Mouse (Mus musculus): Measurements from ENCODE around the gene Olfr983. TPM values are rescaled to one million over a fixed set of nuclear protein-coding genes. Genes with fewer than 3 reads are reported as not detected.

Gene Olfr983
- not detected in 2 replicates for total RNA-seq (2014; fragmentation: Nextera tagmentation)
- 0.05 TPM in 1 of 2 replicates, not detected in the other for total RNA-seq (2017)
- polyA plus RNA-seq (2012), result not detected in 2 replicates

- TF ChIP-seq GATA2 (IDR thresholded peaks at IDR 0.05; ENCODE audit: borderline replicate concordance, low read depth, low read length) (no peak), POLR2AphosphoS5 (IDR thresholded peaks at IDR 0.05; ENCODE audit: insufficient replicate concordance, low read depth, low read length) (no peak), TAL1 (conservative IDR thresholded peaks at IDR 0.05; ENCODE audit: low read depth, low read length) (no peak), CTCF (IDR thresholded peaks at IDR 0.05; ENCODE audit: low read depth, low read length) (no peak), GATA1 (IDR thresholded peaks at IDR 0.05; ENCODE audit: borderline replicate concordance, low read length) (no peak)
- H3K4me3 ChIP-seq (ENCODE audit: low read depth, low read length), result no peak within 1 kb of the TSS
- DNase-seq (ENCODE audit: low spot score), result no peak
- H3K9me3 ChIP-seq (replicated peaks), result no peaks in the 10 kb centered on the region
- no peaks in the 10 kb centered on the region for H3K36me3 ChIP-seq (replicated peaks)
- ATAC-seq (ENCODE audit: extremely low read depth, insufficient number of reproducible peaks, low FRiP score, poor library complexity, severe bottlenecking), result no peak
- no peaks in the 10 kb centered on the region for H3K4me1 ChIP-seq (ENCODE audit: insufficient read depth, low read depth, low read length)
- no peaks in the 10 kb centered on the region for H3K27me3 ChIP-seq (ENCODE audit: insufficient read depth, low read length)
Observed at GRCm38 (mm10) chr9:40093495-40093894, at the start of gene Olfr983. Gene Olfr983 (minus strand): TSS chr9:40093595.

GRCm38 (mm10) chr9:40141544-40141943 lies 48.1 kb upstream of the Olfr983 start:
- TF ChIP-seq GATA1 (IDR thresholded peaks at IDR 0.05; ENCODE audit: borderline replicate concordance, low read length) (no peak), TAL1 (conservative IDR thresholded peaks at IDR 0.05; ENCODE audit: low read depth, low read length) (no peak), POLR2AphosphoS5 (IDR thresholded peaks at IDR 0.05; ENCODE audit: insufficient replicate concordance, low read depth, low read length) (no peak), CTCF (IDR thresholded peaks at IDR 0.05; ENCODE audit: low read depth, low read length) (no peak), GATA2 (IDR thresholded peaks at IDR 0.05; ENCODE audit: borderline replicate concordance, low read depth, low read length) (no peak)
- Histone ChIP-seq H3K4me3 (ENCODE audit: low read depth, low read length) (no peak overlapping the region), H3K27me3 (ENCODE audit: insufficient read depth, low read length) (no peaks in the 10 kb centered on the region), H3K36me3 (replicated peaks) (no peaks in the 10 kb centered on the region), H3K9me3 (replicated peaks) (no peaks in the 10 kb centered on the region), H3K4me1 (ENCODE audit: insufficient read depth, low read depth, low read length) (no peaks in the 10 kb centered on the region)
- no peak for ATAC-seq (ENCODE audit: extremely low read depth, insufficient number of reproducible peaks, low FRiP score, poor library complexity, severe bottlenecking)
- DNase-seq (ENCODE audit: low spot score), result no peak

GRCm38 (mm10) chr9:40139484-40139883 lies 46.1 kb upstream of the Olfr983 start:
- TF ChIP-seq CTCF (IDR thresholded peaks at IDR 0.05; ENCODE audit: low read depth, low read length), result no peak
- TF ChIP-seq TAL1 (conservative IDR thresholded peaks at IDR 0.05; ENCODE audit: low read depth, low read length), result no peak
- TF ChIP-seq POLR2AphosphoS5 (IDR thresholded peaks at IDR 0.05; ENCODE audit: insufficient replicate concordance, low read depth, low read length), result no peak
- no peak for TF ChIP-seq GATA1 (IDR thresholded peaks at IDR 0.05; ENCODE audit: borderline replicate concordance, low read length)
- no peak for TF ChIP-seq GATA2 (IDR thresholded peaks at IDR 0.05; ENCODE audit: borderline replicate concordance, low read depth, low read length)
- no peak for DNase-seq (ENCODE audit: low spot score)
- no peaks in the 10 kb centered on the region for H3K4me1 ChIP-seq (ENCODE audit: insufficient read depth, low read depth, low read length)

DNA sequence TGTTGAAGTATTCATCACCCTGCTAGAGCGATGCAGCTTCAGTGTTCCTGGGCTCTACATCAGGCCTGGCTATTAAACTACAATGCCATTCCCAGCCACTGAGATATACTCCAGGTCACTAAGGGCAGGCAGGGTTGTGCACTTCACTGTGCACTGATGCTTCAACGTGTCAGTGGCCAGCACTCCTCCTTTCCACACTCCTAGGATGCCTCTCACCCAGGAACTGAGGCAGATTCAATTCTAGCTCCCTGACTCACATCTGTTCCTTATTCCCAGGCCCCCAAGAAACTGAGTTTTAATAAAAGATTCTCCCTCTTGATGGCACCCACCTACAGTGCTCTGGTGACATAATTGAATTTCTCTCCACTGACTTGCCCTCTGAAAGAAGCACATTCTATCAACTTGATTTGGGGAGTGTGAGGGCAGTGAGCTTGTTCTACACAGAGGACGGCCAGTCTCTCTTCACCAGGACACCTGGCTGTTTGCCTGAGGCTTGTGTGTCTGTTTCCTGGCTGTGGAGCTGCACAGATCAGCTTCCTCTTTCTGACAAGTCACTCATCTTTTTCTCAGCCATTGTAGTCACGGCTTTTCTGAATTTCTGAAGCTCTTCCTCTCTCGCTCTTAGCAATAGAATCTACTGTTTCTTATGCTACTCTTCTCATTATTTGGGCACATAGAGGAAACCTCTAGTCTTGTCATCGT lies 43.7 kb upstream of the Olfr983 start:
- Histone ChIP-seq H3K4me1 (ENCODE audit: insufficient read depth, low read depth, low read length) (no peaks in the 10 kb centered on the region), H3K27me3 (ENCODE audit: insufficient read depth, low read length) (no peaks in the 10 kb centered on the region), H3K36me3 (replicated peaks) (no peaks in the 10 kb centered on the region), H3K9me3 (replicated peaks) (no peaks in the 10 kb centered on the region), H3K4me3 (ENCODE audit: low read depth, low read length) (no peak overlapping the region)
- ATAC-seq (ENCODE audit: extremely low read depth, insufficient number of reproducible peaks, low FRiP score, poor library complexity, severe bottlenecking) (no peak), DNase-seq (ENCODE audit: low spot score) (no peak)
- TF ChIP-seq POLR2AphosphoS5 (IDR thresholded peaks at IDR 0.05; ENCODE audit: insufficient replicate concordance, low read depth, low read length) (no peak), GATA2 (IDR thresholded peaks at IDR 0.05; ENCODE audit: borderline replicate concordance, low read depth, low read length) (no peak)

More at GRCm38 (mm10) chr9:40139484-40139883, 46.1 kb upstream of the Olfr983 start:
- no peak overlapping the region for H3K4me3 ChIP-seq (ENCODE audit: low read depth, low read length)
- no peaks in the 10 kb centered on the region for H3K9me3 ChIP-seq (replicated peaks)
- no peak for ATAC-seq (ENCODE audit: extremely low read depth, insufficient number of reproducible peaks, low FRiP score, poor library complexity, severe bottlenecking)
- H3K27me3 ChIP-seq (ENCODE audit: insufficient read depth, low read length), result no peaks in the 10 kb centered on the region
- H3K36me3 ChIP-seq (replicated peaks), result no peaks in the 10 kb centered on the region

DNA sequence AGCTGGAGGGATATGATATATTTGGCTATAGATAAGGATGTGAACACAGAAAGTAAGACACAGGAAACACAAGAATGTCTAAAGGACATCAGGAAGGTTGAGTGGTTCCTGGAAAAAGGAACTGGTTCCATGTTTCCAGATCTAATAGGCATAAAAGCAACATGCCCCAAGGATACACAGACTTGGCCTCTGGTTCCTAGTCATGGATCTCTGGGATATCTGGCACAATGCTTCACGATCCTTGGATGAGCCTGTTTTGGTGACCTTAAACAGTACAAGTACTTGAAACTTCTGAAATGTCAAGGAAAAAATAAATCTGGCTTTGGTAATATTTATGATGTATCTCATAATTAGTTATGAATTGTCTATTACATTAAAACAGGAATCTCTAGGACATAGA lies 37.2 kb upstream of the Olfr983 start:
- no peak overlapping the region for H3K4me3 ChIP-seq (ENCODE audit: low read depth, low read length)

GRCm38 (mm10) chr9:40130084-40130483 lies 36.7 kb upstream of the Olfr983 start, which contains the start of gene Olfr985:
Gene Olfr985 (minus strand): TSS chr9:40130184.
- no peak for TF ChIP-seq GATA1 (IDR thresholded peaks at IDR 0.05; ENCODE audit: borderline replicate concordance, low read length)
- no peak for TF ChIP-seq POLR2AphosphoS5 (IDR thresholded peaks at IDR 0.05; ENCODE audit: insufficient replicate concordance, low read depth, low read length)
- no peak for TF ChIP-seq GATA2 (IDR thresholded peaks at IDR 0.05; ENCODE audit: borderline replicate concordance, low read depth, low read length)
- TF ChIP-seq CTCF (IDR thresholded peaks at IDR 0.05; ENCODE audit: low read depth, low read length), result no peak
- TF ChIP-seq TAL1 (conservative IDR thresholded peaks at IDR 0.05; ENCODE audit: low read depth, low read length), result no peak
- ATAC-seq (ENCODE audit: extremely low read depth, insufficient number of reproducible peaks, low FRiP score, poor library complexity, severe bottlenecking) (no peak), DNase-seq (ENCODE audit: low spot score) (no peak)
- H3K9me3 ChIP-seq (replicated peaks), result no peaks in the 10 kb centered on the region
- no peak within 1 kb of the TSS for H3K4me3 ChIP-seq (ENCODE audit: low read depth, low read length)
- H3K27me3 ChIP-seq (ENCODE audit: insufficient read depth, low read length), result no peaks in the 10 kb centered on the region
- H3K36me3 ChIP-seq (replicated peaks), result no peaks in the 10 kb centered on the region
- H3K4me1 ChIP-seq (ENCODE audit: insufficient read depth, low read depth, low read length), result no peaks in the 10 kb centered on the region

More for the DNA sequence above, 37.2 kb upstream of the Olfr983 start:
- H3K27me3 ChIP-seq (ENCODE audit: insufficient read depth, low read length), result no peaks in the 10 kb centered on the region
- H3K4me1 ChIP-seq (ENCODE audit: insufficient read depth, low read depth, low read length), result no peaks in the 10 kb centered on the region
- DNase-seq (ENCODE audit: low spot score) (no peak), ATAC-seq (ENCODE audit: extremely low read depth, insufficient number of reproducible peaks, low FRiP score, poor library complexity, severe bottlenecking) (no peak)
- TF ChIP-seq POLR2AphosphoS5 (IDR thresholded peaks at IDR 0.05; ENCODE audit: insufficient replicate concordance, low read depth, low read length), result no peak
- TF ChIP-seq CTCF (IDR thresholded peaks at IDR 0.05; ENCODE audit: low read depth, low read length), result no peak
- TF ChIP-seq GATA2 (IDR thresholded peaks at IDR 0.05; ENCODE audit: borderline replicate concordance, low read depth, low read length), result no peak
- TF ChIP-seq GATA1 (IDR thresholded peaks at IDR 0.05; ENCODE audit: borderline replicate concordance, low read length), result no peak
- no peak for TF ChIP-seq TAL1 (conservative IDR thresholded peaks at IDR 0.05; ENCODE audit: low read depth, low read length)
- H3K9me3 ChIP-seq (replicated peaks), result no peaks in the 10 kb centered on the region
- no peaks in the 10 kb centered on the region for H3K36me3 ChIP-seq (replicated peaks)

Data from G1E (cell line).